Mouse (Mus musculus) limb, embryonic 14.5 days (tissue): ENCODE data around the gene Mob3b. TPM values are rescaled to one million over a fixed set of nuclear protein-coding genes. Genes with fewer than 3 reads are reported as not detected.

ENCODE experiments used
- ATAC-seq: fragments of 200-750 bp; cut with Nextera tagmentation; 2 replicates; pipeline ENCODE4 v1.8.0; 2017; ENCODE audit warnings: low read depth, moderate number of reproducible peaks, moderate TSS enrichment; ENCODE audit not compliant: low FRiP score
- DNase-seq: peaks from one replicate; pipeline ENCODE4 v3.0.0-alpha.2; 2015; ENCODE audit warnings: low spot score
- H3K27ac ChIP-seq: fragments of 300-500 bp; sonication (generic); replicated peaks from 2 replicates; pipeline ENCODE4 v1.5.1; 2014; ENCODE audit warnings: low read depth, mild to moderate bottlenecking, low read length, moderate library complexity, mixed read lengths
- H3K27me3 ChIP-seq: fragments of 300-500 bp; sonication (generic); 2 replicates; pipeline ENCODE4 v1.6.1; 2014; ENCODE audit warnings: low read length, mixed read lengths; ENCODE audit not compliant: control insufficient read depth, insufficient read depth
- H3K36me3 ChIP-seq: fragments of 300-500 bp; sonication (generic); 2 replicates; pipeline ENCODE4 v1.6.1; 2014; ENCODE audit warnings: mild to moderate bottlenecking, low read length, moderate library complexity, mixed read lengths; ENCODE audit not compliant: control insufficient read depth, insufficient read depth
- H3K4me1 ChIP-seq: fragments of 300-500 bp; sonication (generic); 2 replicates; pipeline ENCODE4 v1.6.1; 2014; ENCODE audit warnings: antibody characterized with exemption, low read length, mixed read lengths; ENCODE audit not compliant: control insufficient read depth, insufficient read depth
- H3K4me2 ChIP-seq: fragments of 300-500 bp; sonication (generic); replicated peaks from 2 replicates; pipeline ENCODE4 v1.6.1; 2014; ENCODE audit warnings: low read depth, mild to moderate bottlenecking, low read length, moderate library complexity; ENCODE audit not compliant: severe bottlenecking
- H3K4me3 ChIP-seq: fragments of 300-500 bp; sonication (generic); replicated peaks from 2 replicates; pipeline ENCODE4 v1.5.1; 2014; ENCODE audit warnings: low read length
- H3K9ac ChIP-seq: fragments of 300-500 bp; sonication (generic); 2 replicates; pipeline ENCODE4 v1.6.1; 2014; ENCODE audit warnings: mild to moderate bottlenecking, low read depth, low read length, moderate library complexity; ENCODE audit not compliant: severe bottlenecking
- H3K9me3 ChIP-seq: fragments of 300-500 bp; sonication (generic); 2 replicates; pipeline ENCODE4 v1.6.1; 2016; ENCODE audit warnings: low read length; ENCODE audit not compliant: control insufficient read depth
- POLR2A ChIP-seq: fragments of 200-500 bp; IDR thresholded peaks from 2 replicates; pipeline ENCODE4 v1.8.0; 2012; ENCODE audit warnings: inconsistent platforms, mild to moderate bottlenecking, moderate library complexity, borderline replicate concordance; ENCODE audit not compliant: insufficient read depth, insufficient read length; ENCODE audit errors: extremely low read depth
- WGBS: fragments of 180-500 bp; shearing (Covaris S2); extraction: QIAGEN DNeasy Blood & Tissue Kit; methylation state at CpG from one replicate; pipeline ENCODE4 v1.1.7; 2014; 5-methylcytosine and 5-hydroxymethylcytosine counted together
- polyA plus RNA-seq, 2 experiments: library from polyadenylated mRNA; depleted of rRNA in 1 of 2; stranded (reverse) in 1 of 2; unstranded in 1 of 2; fragments of >200 nt; fragmentation: Nextera tagmentation in 1 of 2; extraction: Ambion mirVana in 1 of 2; gene quantifications; 2 replicates each; pipeline versions ENCODE4 v1.2.1 to v1.2.3; 2012 to 2014

The Mob3b gene
- polyA plus RNA-seq, 2 experiments = 3.3 to 7.8 TPM

- ATAC-seq = no peak
- WGBS = 63% methylated on average over 4 of the region's 4 CpGs
Observed at GRCm38 (mm10) chr4:35066163-35066562, 91.1 kb downstream of the Mob3b start.

DNA sequence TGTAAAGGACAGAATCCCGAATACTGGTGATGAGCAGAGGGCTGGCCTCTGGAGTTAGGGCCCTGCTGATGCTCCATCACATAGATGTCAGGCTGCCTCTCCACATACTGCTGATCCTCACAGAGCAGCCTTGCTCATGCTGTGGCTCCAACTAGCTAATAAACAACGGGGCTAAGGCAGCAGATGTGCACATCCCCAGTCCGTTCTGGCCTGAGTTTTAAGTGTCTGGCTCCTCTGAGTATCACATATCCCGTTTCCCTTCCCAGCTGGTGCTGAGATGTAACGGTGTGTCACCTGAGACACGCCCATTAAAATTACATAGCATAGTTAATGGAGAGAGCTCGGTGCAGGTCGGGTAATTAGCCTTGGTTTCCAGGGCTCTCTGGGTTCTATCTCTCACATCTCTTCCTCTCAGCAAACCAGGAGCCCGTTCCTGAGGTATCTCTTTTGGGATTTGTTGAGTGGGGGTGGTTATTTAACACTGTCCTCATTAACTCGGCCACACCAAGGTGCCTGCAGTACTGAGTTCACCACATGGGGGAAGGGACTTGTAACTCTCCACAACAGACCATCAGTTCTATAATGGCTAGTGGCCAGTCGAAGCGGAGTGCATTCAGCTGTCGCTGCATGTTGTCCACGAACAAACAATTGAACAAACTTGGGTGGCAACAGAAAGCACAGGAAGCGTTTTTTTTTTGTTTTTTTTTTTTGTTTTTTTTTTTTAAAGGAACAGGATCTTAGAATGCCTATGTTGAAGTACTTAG lies 92.0 kb downstream of the Mob3b start:
- Histone ChIP-seq H3K27me3 (no peaks in the 10 kb centered on the region), H3K4me3 (no peak overlapping the region), H3K4me1 (peaks cover 13% of the 10 kb centered on the region), H3K4me2 (no peak overlapping the region), H3K9ac (no peak overlapping the region), H3K9me3 (no peaks in the 10 kb centered on the region), H3K27ac (no peak overlapping the region), H3K36me3 (no peaks in the 10 kb centered on the region)
- TF ChIP-seq POLR2A = no peak
- DNase-seq = no peak
- peak; percentile 32; the same call in 1 of the 2 replicates for ATAC-seq
- 16% methylated on average over 15 of the region's 15 CpGs for WGBS

More at GRCm38 (mm10) chr4:35066163-35066562, 91.1 kb downstream of the Mob3b start:
- no peak overlapping the region for H3K9ac ChIP-seq
- no peak for DNase-seq
- H3K27ac ChIP-seq = no peak overlapping the region
- no peak for TF ChIP-seq POLR2A
- H3K4me2 ChIP-seq = no peak overlapping the region
- no peak overlapping the region for H3K4me3 ChIP-seq
- H3K9me3 ChIP-seq = no peaks in the 10 kb centered on the region
- H3K36me3 ChIP-seq = no peaks in the 10 kb centered on the region
- H3K4me1 ChIP-seq = peaks cover 13% of the 10 kb centered on the region
- H3K27me3 ChIP-seq = no peaks in the 10 kb centered on the region

GRCm38 (mm10) chr4:35063146-35063719 lies 94.1 kb downstream of the Mob3b start:
- no peak overlapping the region for H3K9ac ChIP-seq
- TF ChIP-seq POLR2A = no peak
- DNase-seq = no peak

GRCm38 (mm10) chr4:35060964-35061363 lies 96.3 kb downstream of the Mob3b start:
- DNase-seq (no peak), ATAC-seq (no peak)
- no peak overlapping the region for H3K9ac ChIP-seq
- no peak overlapping the region for H3K27ac ChIP-seq
- 54% methylated on average over 1 of the region's 1 CpGs for WGBS
- no peak overlapping the region for H3K4me2 ChIP-seq
- no peaks in the 10 kb centered on the region for H3K9me3 ChIP-seq
- TF ChIP-seq POLR2A = no peak
- no peaks in the 10 kb centered on the region for H3K36me3 ChIP-seq
- H3K27me3 ChIP-seq = no peaks in the 10 kb centered on the region
- no peak overlapping the region for H3K4me3 ChIP-seq
- peaks cover 11% of the 10 kb centered on the region for H3K4me1 ChIP-seq

More at GRCm38 (mm10) chr4:35063146-35063719, 94.1 kb downstream of the Mob3b start:
- Histone ChIP-seq H3K27me3 (no peaks in the 10 kb centered on the region), H3K27ac (no peak overlapping the region), H3K9me3 (no peaks in the 10 kb centered on the region), H3K4me2 (no peak overlapping the region), H3K36me3 (no peaks in the 10 kb centered on the region), H3K4me1 (peaks cover 13% of the 10 kb centered on the region), H3K4me3 (no peak overlapping the region)
- ATAC-seq = no peak
- WGBS = 68% methylated on average over 7 of the region's 7 CpGs

DNA sequence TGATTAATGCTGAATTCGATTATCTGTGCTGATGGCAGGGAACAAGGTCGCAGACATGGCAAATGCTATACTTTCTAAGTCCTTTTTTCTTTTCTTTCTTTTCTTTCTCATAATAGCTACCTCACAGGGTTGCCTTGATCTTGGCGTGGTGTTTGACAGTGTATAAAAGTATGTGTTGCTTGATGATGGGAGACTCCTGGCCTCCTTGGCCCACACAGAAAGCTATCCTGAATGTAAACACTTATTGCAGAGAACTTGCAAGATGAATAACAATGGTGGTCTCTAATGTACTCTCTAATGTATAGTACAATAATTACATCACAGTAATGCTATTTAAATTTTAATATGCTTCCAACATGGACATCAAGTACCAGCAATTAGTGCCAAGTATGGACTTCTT lies 96.9 kb downstream of the Mob3b start:
- no peak for ATAC-seq
- peaks cover 6% of the 10 kb centered on the region for H3K4me1 ChIP-seq
- no peak for DNase-seq
- no peak overlapping the region for H3K27ac ChIP-seq
- H3K4me2 ChIP-seq = no peak overlapping the region
- H3K9ac ChIP-seq = no peak overlapping the region
- no peak for TF ChIP-seq POLR2A
- H3K9me3 ChIP-seq = no peaks in the 10 kb centered on the region
- H3K27me3 ChIP-seq = no peaks in the 10 kb centered on the region
- H3K4me3 ChIP-seq = no peak overlapping the region
- 74% methylated on average over 3 of the region's 3 CpGs for WGBS
- no peaks in the 10 kb centered on the region for H3K36me3 ChIP-seq
